Mouse (Mus musculus) forebrain, embryonic 12.5 days (tissue): ENCODE results near the gene Sertad1. TPM values are rescaled to one million over a fixed set of nuclear protein-coding genes. Genes with fewer than 3 reads are reported as not detected.

Experiments
- ATAC-seq: fragments of 200-750 bp; cut with Nextera tagmentation; 2 replicates; pipeline ENCODE4 v1.8.0; 2017; ENCODE audit warnings: moderate TSS enrichment; ENCODE audit not compliant: low FRiP score
- H3K27ac ChIP-seq: fragments of 300-500 bp; sonication (generic); 2 replicates; pipeline ENCODE4 v1.5.1; 2016; ENCODE audit warnings: mild to moderate bottlenecking
- H3K27me3 ChIP-seq: fragments of 300-500 bp; sonication (generic); 2 replicates; pipeline ENCODE4 v1.6.1; 2016; ENCODE audit warnings: mild to moderate bottlenecking
- H3K36me3 ChIP-seq: fragments of 300-500 bp; sonication (generic); replicated peaks from 2 replicates; pipeline ENCODE4 v1.6.1; 2016; ENCODE audit warnings: mild to moderate bottlenecking
- H3K4me1 ChIP-seq: fragments of 300-500 bp; sonication (generic); 2 replicates; pipeline ENCODE4 v1.6.1; 2016
- H3K4me2 ChIP-seq: fragments of 300-500 bp; sonication (generic); 2 replicates; pipeline ENCODE4 v1.6.1; 2016; ENCODE audit warnings: mild to moderate bottlenecking, moderate library complexity
- H3K4me3 ChIP-seq: fragments of 300-500 bp; sonication (generic); replicated peaks from 2 replicates; pipeline ENCODE4 v1.5.1; 2016; ENCODE audit warnings: mild to moderate bottlenecking
- H3K9ac ChIP-seq: fragments of 300-500 bp; sonication (generic); 2 replicates; pipeline ENCODE4 v1.6.1; 2016; ENCODE audit warnings: mild to moderate bottlenecking
- H3K9me3 ChIP-seq: fragments of 300-500 bp; sonication (generic); 2 replicates; pipeline ENCODE4 v1.6.1; 2016
- WGBS: fragments of 180-500 bp; shearing (Covaris S2); methylation state at CpG from one replicate; pipeline ENCODE4 v1.1.7; 2016; 5-methylcytosine and 5-hydroxymethylcytosine counted together
- polyA plus RNA-seq: library from polyadenylated mRNA; unstranded; fragments of >200 nt; fragmentation: Nextera tagmentation; extraction: Ambion mirVana; gene quantifications from 2 replicates; pipeline ENCODE4 v1.2.1, GENCODE M21; 2016

Gene Sertad1
- polyA plus RNA-seq, 1 experiment from 2014 or later, result 12.9 TPM

DNA sequence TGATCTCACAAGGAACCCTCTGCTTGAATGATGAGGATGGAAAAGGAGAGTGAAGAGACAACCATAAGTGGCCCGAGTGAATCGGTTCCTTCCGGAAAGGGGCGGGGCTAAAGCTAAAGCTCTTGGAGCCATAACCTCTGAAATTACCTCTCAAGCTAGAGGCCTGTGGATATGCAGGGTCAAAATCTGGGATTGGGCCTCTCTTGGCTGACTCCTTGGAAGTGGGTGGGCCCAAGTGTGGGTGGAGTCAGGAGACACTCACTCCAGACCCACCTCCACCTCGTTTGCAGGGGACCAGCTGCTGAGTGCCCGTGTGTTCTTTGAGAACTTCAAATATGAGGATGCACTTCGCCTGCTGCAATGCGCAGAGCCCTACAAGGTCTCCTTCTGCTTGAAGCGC lies 28.3 kb downstream of the Sertad1 start:
- Histone ChIP-seq H3K4me2 (no peak overlapping the region), H3K4me1 (no peaks in the 10 kb centered on the region), H3K27me3 (no peaks in the 10 kb centered on the region), H3K9ac (no peak overlapping the region), H3K4me3 (no peak overlapping the region), H3K9me3 (no peaks in the 10 kb centered on the region), H3K36me3 (no peaks in the 10 kb centered on the region), H3K27ac (no peak overlapping the region)
- ATAC-seq, result no peak
- WGBS, result 79% methylated on average over 9 of the region's 9 CpGs

DNA sequence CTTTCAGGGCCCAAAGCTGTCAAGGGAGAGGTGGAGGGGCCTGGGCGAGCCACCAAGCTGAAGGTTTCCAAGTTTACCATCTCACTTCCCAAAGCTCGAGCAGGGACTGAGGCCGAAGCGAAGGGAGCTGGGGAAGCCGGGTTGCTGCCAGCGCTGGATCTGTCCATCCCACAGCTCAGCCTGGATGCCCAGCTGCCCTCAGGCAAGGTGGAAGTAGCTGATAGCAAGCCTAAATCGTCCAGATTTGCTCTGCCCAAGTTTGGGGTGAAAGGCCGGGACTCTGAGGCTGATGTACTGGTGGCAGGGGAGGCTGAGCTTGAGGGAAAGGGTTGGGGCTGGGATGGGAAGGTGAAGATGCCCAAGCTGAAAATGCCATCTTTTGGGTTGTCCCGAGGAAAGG lies 31.6 kb downstream of the Sertad1 start:
- no peak for ATAC-seq
- no peaks in the 10 kb centered on the region for H3K36me3 ChIP-seq
- H3K27me3 ChIP-seq, result no peaks in the 10 kb centered on the region
- no peaks in the 10 kb centered on the region for H3K9me3 ChIP-seq
- no peak overlapping the region for H3K9ac ChIP-seq
- WGBS, result 88% methylated on average over 9 of the region's 9 CpGs
- H3K4me2 ChIP-seq, result no peak overlapping the region
- H3K4me1 ChIP-seq, result 0 out of 2 replicates have a peak, but pooled peaks cover 4% of the 10 kb centered on the region
- H3K4me3 ChIP-seq, result no peak overlapping the region
- no peak overlapping the region for H3K27ac ChIP-seq

DNA sequence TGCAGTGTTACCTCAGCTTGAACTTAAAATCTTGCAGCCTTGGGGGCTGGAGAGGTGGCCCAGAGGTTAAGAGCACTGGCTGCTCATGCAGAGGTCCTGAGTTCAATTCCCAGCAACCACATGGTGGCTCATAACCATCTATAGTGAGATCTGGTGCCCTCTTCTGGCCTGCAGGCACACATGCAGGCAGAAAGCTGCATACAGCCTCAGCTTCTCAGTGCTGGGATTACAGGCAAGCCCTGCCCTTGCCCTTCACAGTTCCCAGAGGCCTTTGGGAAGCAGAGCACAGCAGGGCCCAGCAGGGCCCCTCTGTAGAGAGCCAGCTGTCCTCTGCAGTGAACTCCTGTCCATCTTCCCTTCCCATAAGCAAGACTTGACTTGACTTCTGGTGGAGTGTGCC lies 33.4 kb downstream of the Sertad1 start:
- H3K4me3 ChIP-seq, result no peak overlapping the region
- H3K27me3 ChIP-seq, result no peaks in the 10 kb centered on the region
- no peaks in the 10 kb centered on the region for H3K36me3 ChIP-seq
- H3K4me2 ChIP-seq, result no peak overlapping the region
- ATAC-seq, result no peak
- no peak overlapping the region for H3K27ac ChIP-seq
- H3K9ac ChIP-seq, result no peak overlapping the region
- H3K4me1 ChIP-seq, result 0 out of 2 replicates have a peak, but pooled peaks cover 4% of the 10 kb centered on the region
- H3K9me3 ChIP-seq, result no peaks in the 10 kb centered on the region

DNA sequence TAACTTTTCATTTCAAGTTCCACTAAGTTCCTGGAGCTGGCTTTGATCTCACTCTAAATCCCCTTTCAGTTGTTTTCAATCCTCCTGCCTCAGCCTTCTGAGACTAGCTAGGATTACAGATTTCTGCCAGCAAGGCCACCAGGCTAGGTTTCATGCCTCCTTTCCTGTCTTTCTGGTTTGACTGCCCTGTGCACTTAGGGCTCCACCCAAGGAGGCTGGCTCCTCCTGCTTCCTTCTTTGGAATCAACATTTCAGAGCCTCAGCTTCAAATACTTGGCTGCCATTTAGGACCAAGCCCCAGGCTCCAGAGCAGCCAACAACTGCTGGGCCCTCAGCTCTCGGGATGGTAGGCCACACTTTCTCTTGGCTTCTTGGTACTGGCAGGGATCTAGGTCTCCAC lies 33.9 kb downstream of the Sertad1 start:
- Histone ChIP-seq H3K36me3 (no peaks in the 10 kb centered on the region), H3K9ac (no peak overlapping the region), H3K4me2 (no peak overlapping the region), H3K4me3 (no peak overlapping the region), H3K9me3 (no peaks in the 10 kb centered on the region), H3K4me1 (0 out of 2 replicates have a peak, but pooled peaks cover 4% of the 10 kb centered on the region), H3K27me3 (no peaks in the 10 kb centered on the region), H3K27ac (no peak overlapping the region)
- ATAC-seq, result no peak
- 91% methylated on average over 1 of the region's 1 CpGs for WGBS

DNA sequence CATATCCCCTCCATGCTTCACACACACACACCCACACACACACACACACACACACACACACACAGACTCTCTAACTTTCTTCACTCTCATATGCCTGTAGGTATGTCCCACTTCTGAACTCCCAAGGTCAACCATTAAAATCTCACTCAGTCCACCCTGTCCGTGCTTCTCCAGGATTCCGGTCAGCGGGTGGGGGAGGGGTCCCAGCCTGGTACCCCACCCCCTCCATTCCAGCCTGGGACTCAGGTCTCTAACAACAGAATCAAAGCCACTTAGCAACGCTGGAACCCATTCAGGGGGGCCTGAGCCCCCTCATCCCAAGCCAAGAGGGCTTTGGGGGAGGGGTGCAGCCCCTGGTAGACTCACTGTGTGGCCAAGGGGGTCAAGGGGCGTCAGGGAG lies 36.3 kb downstream of the Sertad1 start, which contains the start of gene Hipk4:
Gene Hipk4, plus strand, starts transcription at position 301 of the 400 bp plus-strand sequence.
- H3K27ac ChIP-seq, result no peak within 1 kb of the TSS
- no peak within 1 kb of the TSS for H3K4me2 ChIP-seq
- H3K4me3 ChIP-seq, result no peak within 1 kb of the TSS
- WGBS, result 61% methylated on average over 5 of the region's 5 CpGs
- no peaks in the 10 kb centered on the region for H3K36me3 ChIP-seq
- H3K9ac ChIP-seq, result no peak within 1 kb of the TSS
- H3K27me3 ChIP-seq, result no peaks in the 10 kb centered on the region
- H3K4me1 ChIP-seq, result 0 out of 2 replicates have a peak, but pooled peaks cover 4% of the 10 kb centered on the region
- no peak for ATAC-seq
- no peaks in the 10 kb centered on the region for H3K9me3 ChIP-seq

DNA sequence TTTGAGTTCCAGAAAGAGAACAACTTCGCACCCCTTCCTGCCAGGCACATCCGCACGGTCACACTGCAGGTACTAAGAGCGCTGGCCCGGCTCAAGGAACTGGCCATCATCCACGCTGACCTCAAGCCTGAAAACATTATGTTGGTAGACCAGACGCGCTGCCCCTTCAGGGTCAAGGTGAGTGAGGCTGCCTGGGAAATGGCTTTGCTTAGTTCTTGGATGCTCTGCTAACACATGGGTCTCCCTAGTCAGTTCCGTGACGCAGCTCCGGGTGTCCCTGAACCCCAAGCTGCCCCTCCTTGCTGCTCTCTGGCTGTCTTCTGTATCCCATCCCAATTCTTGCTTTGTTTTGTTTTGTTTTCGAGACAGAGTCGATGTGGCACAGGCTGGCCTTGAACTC lies 37.1 kb downstream of the Sertad1 start:
- no peaks in the 10 kb centered on the region for H3K36me3 ChIP-seq
- H3K27ac ChIP-seq, result no peak overlapping the region
- H3K4me3 ChIP-seq, result no peak overlapping the region
- H3K27me3 ChIP-seq, result no peaks in the 10 kb centered on the region
- 0 out of 2 replicates have a peak, but pooled peaks cover 4% of the 10 kb centered on the region for H3K4me1 ChIP-seq
- no peaks in the 10 kb centered on the region for H3K9me3 ChIP-seq
- H3K9ac ChIP-seq, result no peak overlapping the region
- no peak for ATAC-seq
- no peak overlapping the region for H3K4me2 ChIP-seq
- WGBS, result 98% methylated on average over 13 of the region's 13 CpGs

DNA sequence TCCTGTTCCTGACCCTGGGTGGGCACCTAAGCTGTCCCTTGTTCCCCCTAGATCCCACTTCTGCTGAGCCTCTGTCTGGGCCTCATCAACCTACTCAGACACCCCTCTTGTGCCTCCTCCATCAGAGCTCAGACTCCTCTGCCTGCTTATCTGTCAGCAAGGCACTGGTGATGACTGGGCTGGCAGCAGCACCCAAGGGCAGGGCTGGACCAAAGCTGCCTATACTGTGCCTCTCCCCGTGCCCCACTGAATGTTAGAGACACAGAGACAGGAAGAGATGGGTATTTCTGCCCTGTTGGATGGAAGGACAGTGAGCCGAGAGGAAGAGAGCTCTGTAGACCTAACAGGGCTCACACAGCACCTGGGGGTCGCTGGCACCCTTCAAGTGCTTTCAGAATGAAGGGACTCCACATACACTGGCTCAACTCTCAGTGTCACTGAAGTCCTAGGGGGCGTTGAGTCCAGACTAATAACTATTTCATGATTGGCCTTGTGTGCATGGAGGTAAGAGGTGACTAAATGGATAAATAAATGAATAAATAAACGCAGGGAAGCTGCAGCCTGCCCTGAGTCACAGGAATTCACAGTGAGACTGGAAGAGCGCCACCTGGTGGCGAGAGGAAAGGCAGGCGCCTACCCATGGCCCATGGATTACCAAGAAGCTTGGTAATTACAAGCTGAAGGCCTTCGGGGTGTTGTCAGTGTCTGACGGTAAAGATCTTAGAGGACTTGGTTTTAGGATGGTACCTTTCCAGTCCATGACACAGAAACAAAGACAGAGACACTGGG lies 39.5 kb downstream of the Sertad1 start:
- Histone ChIP-seq H3K4me3 (no peak overlapping the region), H3K9me3 (no peaks in the 10 kb centered on the region), H3K27me3 (no peaks in the 10 kb centered on the region), H3K4me2 (no peak overlapping the region), H3K27ac (no peak overlapping the region), H3K9ac (no peak overlapping the region), H3K4me1 (0 out of 2 replicates have a peak, but pooled peaks cover 4% of the 10 kb centered on the region), H3K36me3 (peaks cover 10% of the 10 kb centered on the region)
- 29% methylated on average over 10 of the region's 10 CpGs for WGBS
- ATAC-seq, result peak; percentile 82

DNA sequence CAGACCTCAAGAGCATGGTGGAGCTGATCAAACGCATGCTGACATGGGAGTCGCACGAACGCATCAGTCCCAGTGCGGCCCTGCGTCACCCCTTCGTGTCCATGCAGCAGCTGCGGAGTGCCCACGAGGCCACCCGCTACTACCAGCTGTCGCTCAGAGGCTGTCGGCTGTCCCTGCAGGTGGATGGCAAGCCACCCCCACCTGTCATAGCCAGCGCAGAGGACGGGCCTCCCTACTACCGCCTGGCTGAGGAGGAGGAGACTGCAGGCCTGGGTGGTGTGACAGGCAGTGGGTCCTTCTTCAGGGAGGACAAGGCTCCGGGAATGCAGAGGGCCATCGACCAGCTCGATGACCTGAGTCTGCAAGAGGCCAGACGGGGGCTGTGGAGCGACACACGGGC lies 42.4 kb downstream of the Sertad1 start:
- H3K4me3 ChIP-seq, result no peak overlapping the region

DNA sequence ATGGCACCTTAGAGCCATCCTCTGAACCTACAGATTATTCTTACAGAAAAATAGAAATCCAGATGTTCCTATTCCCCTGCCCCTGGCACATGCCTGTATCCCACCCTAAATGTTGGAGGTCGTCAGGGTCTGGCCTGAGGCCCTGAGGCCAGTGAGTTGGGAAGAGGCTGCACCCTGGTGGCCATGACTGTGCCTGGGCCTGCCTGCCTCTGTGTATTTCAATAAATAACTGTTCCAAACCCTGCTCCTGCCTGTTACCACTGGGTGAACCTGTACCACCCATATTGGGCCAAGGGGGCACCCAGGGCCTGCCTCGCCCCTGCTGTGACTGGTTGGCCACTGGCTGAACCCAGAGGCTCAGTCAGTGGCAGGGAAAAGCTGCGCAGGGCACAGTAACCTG lies 44.2 kb downstream of the Sertad1 start:
- no peaks in the 10 kb centered on the region for H3K9me3 ChIP-seq
- H3K27me3 ChIP-seq, result no peaks in the 10 kb centered on the region
- no peak overlapping the region for H3K4me2 ChIP-seq
- no peak overlapping the region for H3K4me3 ChIP-seq
- ATAC-seq, result no peak
- no peak overlapping the region for H3K27ac ChIP-seq
- H3K4me1 ChIP-seq, result no peaks in the 10 kb centered on the region
- 69% methylated on average over 3 of the region's 3 CpGs for WGBS
- H3K36me3 ChIP-seq, result peaks cover 50% of the 10 kb centered on the region
- no peak overlapping the region for H3K9ac ChIP-seq

More for the DNA sequence above, 42.4 kb downstream of the Sertad1 start:
- Histone ChIP-seq H3K27me3 (no peaks in the 10 kb centered on the region), H3K4me1 (no peaks in the 10 kb centered on the region), H3K36me3 (peaks cover 35% of the 10 kb centered on the region), H3K9ac (no peak overlapping the region), H3K4me2 (no peak overlapping the region), H3K9me3 (no peaks in the 10 kb centered on the region), H3K27ac (no peak overlapping the region)
- 83% methylated on average over 21 of the region's 21 CpGs for WGBS
- ATAC-seq, result no peak

DNA sequence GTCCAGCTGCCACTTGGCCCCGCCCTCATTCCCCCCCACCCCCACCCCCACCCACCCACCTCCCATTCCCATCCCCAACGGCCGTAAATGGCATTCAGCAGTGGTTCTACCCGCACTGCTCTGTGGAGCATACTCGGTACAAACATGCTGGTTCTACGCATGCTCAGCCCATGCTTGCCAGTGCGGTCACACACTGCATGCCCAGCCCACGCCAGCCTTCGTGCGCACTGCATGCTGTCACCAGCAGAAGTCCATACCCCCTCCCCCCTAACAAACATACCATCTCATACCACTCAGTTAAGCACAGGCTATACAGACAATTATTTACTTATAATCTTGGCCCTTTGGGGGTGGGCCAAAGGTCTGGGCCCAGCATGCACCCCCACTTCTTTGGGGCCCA lies 45.0 kb downstream of the Sertad1 start:
- no peak overlapping the region for H3K27ac ChIP-seq
- H3K9ac ChIP-seq, result no peak overlapping the region
- H3K27me3 ChIP-seq, result no peaks in the 10 kb centered on the region
- no peak overlapping the region for H3K4me3 ChIP-seq
- 92% methylated on average over 9 of the region's 10 CpGs for WGBS
- H3K4me2 ChIP-seq, result no peak overlapping the region
- no peak for ATAC-seq
- H3K4me1 ChIP-seq, result no peaks in the 10 kb centered on the region
- peaks cover 58% of the 10 kb centered on the region for H3K36me3 ChIP-seq
- no peaks in the 10 kb centered on the region for H3K9me3 ChIP-seq

DNA sequence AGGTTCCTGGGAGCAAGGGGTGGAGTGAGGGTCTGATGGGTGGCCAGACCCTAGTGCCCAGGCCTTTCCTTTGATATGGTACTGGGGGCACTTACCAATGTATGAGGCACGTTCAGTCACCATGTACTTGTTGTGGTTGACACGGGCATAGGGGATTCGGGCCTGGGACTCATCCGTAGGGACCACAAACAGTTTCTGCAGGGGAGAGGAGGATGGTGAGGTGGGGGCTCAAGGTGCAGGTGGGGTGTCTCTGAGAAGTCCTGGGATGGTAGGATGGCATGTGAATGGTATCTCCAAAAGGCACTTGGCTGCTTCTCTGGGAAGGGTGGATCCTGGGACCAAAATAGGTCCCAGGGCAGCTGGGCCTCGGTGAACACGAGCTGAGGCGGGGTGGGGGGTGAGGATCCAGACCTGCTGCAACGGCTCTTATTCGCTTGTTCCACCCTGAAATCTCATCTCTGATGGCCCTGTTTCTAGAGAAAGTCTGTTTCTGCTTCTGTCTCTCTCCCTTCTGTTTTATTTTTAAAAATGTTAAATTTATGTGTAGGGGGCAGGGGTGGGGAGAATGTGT lies 45.9 kb downstream of the Sertad1 start:
- no peak overlapping the region for H3K27ac ChIP-seq
- H3K4me3 ChIP-seq, result no peak overlapping the region
- ATAC-seq, result no peak
- H3K27me3 ChIP-seq, result no peaks in the 10 kb centered on the region
- peaks cover 63% of the 10 kb centered on the region for H3K36me3 ChIP-seq
- no peak overlapping the region for H3K9ac ChIP-seq
- WGBS, result 93% methylated on average over 9 of the region's 9 CpGs
- no peak overlapping the region for H3K4me2 ChIP-seq
- H3K4me1 ChIP-seq, result no peaks in the 10 kb centered on the region
- H3K9me3 ChIP-seq, result no peaks in the 10 kb centered on the region

DNA sequence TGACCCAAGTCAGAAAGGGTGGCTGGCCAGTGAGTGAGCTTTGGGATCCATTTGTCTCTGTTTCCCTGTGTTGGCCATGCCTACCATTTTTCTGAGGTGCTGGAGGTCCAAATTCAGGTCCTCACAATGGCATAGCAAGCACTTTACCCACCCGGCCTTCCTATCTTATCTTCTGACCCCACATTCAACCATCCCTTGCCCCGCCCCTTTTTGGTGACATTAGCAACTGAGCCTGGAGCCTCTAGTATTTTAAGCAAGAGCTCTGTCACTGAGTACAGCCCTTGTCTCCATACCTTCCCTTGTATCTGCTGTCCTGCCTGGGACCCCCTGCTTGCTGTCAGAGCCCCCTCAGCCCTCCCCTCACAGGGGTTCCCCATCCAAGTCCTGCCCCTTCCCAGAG lies 48.7 kb downstream of the Sertad1 start:
- no peak overlapping the region for H3K4me3 ChIP-seq
- WGBS, result 94% methylated on average over 2 of the region's 2 CpGs
- no peaks in the 10 kb centered on the region for H3K27me3 ChIP-seq
- ATAC-seq, result no peak
- H3K4me2 ChIP-seq, result no peak overlapping the region
- peaks cover 72% of the 10 kb centered on the region for H3K36me3 ChIP-seq
- no peaks in the 10 kb centered on the region for H3K4me1 ChIP-seq
- no peak overlapping the region for H3K9ac ChIP-seq
- no peak overlapping the region for H3K27ac ChIP-seq
- H3K9me3 ChIP-seq, result no peaks in the 10 kb centered on the region

DNA sequence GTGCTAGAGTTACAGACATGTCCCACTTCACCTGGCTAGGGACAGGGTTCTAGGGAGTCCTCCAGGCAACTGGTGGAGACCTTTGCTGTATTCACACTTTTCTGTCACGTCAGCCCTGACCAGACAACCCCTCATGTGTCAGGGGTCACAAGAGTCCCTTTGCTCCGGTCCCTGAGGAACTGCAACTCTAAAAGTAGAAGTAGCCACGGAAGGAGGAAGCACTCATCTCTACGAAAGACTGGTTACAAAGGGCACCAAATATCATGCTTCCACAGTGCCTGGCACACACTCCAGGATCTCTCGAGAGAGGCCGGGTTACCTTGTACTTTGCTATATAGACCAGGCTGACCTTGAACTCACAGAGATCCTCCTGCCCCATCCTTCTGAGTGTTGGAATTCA lies 49.9 kb downstream of the Sertad1 start:
- no peak overlapping the region for H3K4me3 ChIP-seq
- H3K9ac ChIP-seq, result no peak overlapping the region
- no peak overlapping the region for H3K4me2 ChIP-seq
- no peaks in the 10 kb centered on the region for H3K27me3 ChIP-seq
- peaks cover 8% of the 10 kb centered on the region for H3K4me1 ChIP-seq
- peaks cover 68% of the 10 kb centered on the region for H3K36me3 ChIP-seq
- no peak overlapping the region for H3K27ac ChIP-seq
- 89% methylated on average over 6 of the region's 6 CpGs for WGBS
- no peaks in the 10 kb centered on the region for H3K9me3 ChIP-seq
- no peak for ATAC-seq
